Mouse (Mus musculus) kidney, adult 2 months (tissue): ENCODE measurements at regions not wholly inside any gene's neighbourhood (a gene's known extent, or its start where the extent isn't known, plus 50 kb on each side); places are given as distances from the start of the nearest gene placed in this dataset.

Source experiments
- DNase-seq: peaks from one replicate; pipeline ENCODE4 v3.0.0; 2021
- H3K27ac ChIP-seq: fragments of 200-500 bp; 2 replicates; pipeline ENCODE4 v1.5.1; 2012; ENCODE audit warnings: low read depth, low read length, control low read depth, inconsistent platforms; ENCODE audit not compliant: insufficient read depth
- H3K27me3 ChIP-seq: fragments of 200-500 bp; replicated peaks from 2 replicates; pipeline ENCODE4 v1.6.1; 2012; ENCODE audit warnings: mild to moderate bottlenecking, moderate library complexity, low read length, inconsistent platforms; ENCODE audit not compliant: control insufficient read depth, insufficient read depth
- H3K36me3 ChIP-seq: fragments of 200-500 bp; 2 replicates; pipeline ENCODE4 v1.6.1; 2012; ENCODE audit warnings: mild to moderate bottlenecking, moderate library complexity, low read length, inconsistent platforms; ENCODE audit not compliant: control insufficient read depth, insufficient read depth
- H3K4me1 ChIP-seq: fragments of 200-500 bp; 2 replicates; pipeline ENCODE4 v1.6.1; 2011; ENCODE audit warnings: low read length; ENCODE audit not compliant: control insufficient read depth, insufficient read depth
- H3K4me3 ChIP-seq: fragments of 200-500 bp; 2 replicates; pipeline ENCODE4 v1.5.1; 2011; ENCODE audit warnings: mild to moderate bottlenecking, low read depth, low read length, control low read depth; ENCODE audit not compliant: insufficient read depth
- CTCF ChIP-seq: fragments of 200-500 bp; conservative IDR thresholded peaks from 2 replicates; pipeline ENCODE4 v1.5.1; 2011; ENCODE audit warnings: low read depth, mild to moderate bottlenecking, control low read depth, low read length, moderate library complexity, mixed read lengths; ENCODE audit not compliant: insufficient read depth, insufficient read length
- POLR2A ChIP-seq: fragments of 200-500 bp; IDR thresholded peaks from one replicate; pipeline ENCODE4 v1.6.1; 2011; ENCODE audit warnings: low read depth, low read length, control low read depth
- WGBS: fragments of 180-500 bp; shearing (Covaris S2); methylation state at CpG from one replicate; pipeline ENCODE4 v1.1.7; 2018; 5-methylcytosine and 5-hydroxymethylcytosine counted together

- Histone ChIP-seq H3K27me3 (no peaks in the 10 kb centered on the region), H3K36me3 (no peaks in the 10 kb centered on the region), H3K27ac (peak overlapping the region; percentile 26; the same call in 1 of the 2 replicates), H3K4me3 (no peak overlapping the region), H3K4me1 (peaks cover 4% of the 10 kb centered on the region; the same call in 1 of the 2 replicates)
- 50% methylated on average over 3 of the region's 3 CpGs for WGBS
- no peak for TF ChIP-seq POLR2A
- peak; percentile 81 for DNase-seq
These were observed 56.4 kb upstream of the Mycbp2 start for GRCm38 (mm10) chr14:103403054-103403453.

- no peak for DNase-seq
- TF ChIP-seq POLR2A (no peak), CTCF (no peak)
- Histone ChIP-seq H3K27ac (no peak overlapping the region), H3K4me1 (peaks cover 4% of the 10 kb centered on the region; the same call in 1 of the 2 replicates), H3K27me3 (no peaks in the 10 kb centered on the region), H3K4me3 (no peak overlapping the region), H3K36me3 (no peaks in the 10 kb centered on the region)
- 82% methylated on average over 2 of the region's 2 CpGs for WGBS
These were observed 55.4 kb upstream of the Mycbp2 start for GRCm38 (mm10) chr14:103401983-103402382.

GRCm38 (mm10) chr14:103401280-103401679 is 54.7 kb upstream of the Mycbp2 start:
- H3K36me3 ChIP-seq: no peaks in the 10 kb centered on the region
- DNase-seq: no peak
- WGBS: 85% methylated on average over 2 of the region's 2 CpGs
- no peak overlapping the region for H3K27ac ChIP-seq
- TF ChIP-seq POLR2A: no peak
- no peak for TF ChIP-seq CTCF
- H3K4me1 ChIP-seq: peaks cover 4% of the 10 kb centered on the region; the same call in 1 of the 2 replicates
- H3K27me3 ChIP-seq: no peaks in the 10 kb centered on the region
- H3K4me3 ChIP-seq: no peak overlapping the region

GRCm38 (mm10) chr14:103398401-103398800 is 51.8 kb upstream of the Mycbp2 start:
- Histone ChIP-seq H3K4me1 (no peaks in the 10 kb centered on the region), H3K36me3 (no peaks in the 10 kb centered on the region), H3K27me3 (no peaks in the 10 kb centered on the region), H3K27ac (no peak overlapping the region), H3K4me3 (no peak overlapping the region)
- no peak for DNase-seq
- 78% methylated on average over 1 of the region's 1 CpGs for WGBS
- no peak for TF ChIP-seq CTCF
- TF ChIP-seq POLR2A: no peak
